ENCODE assay signal across 8 mouse cellular contexts in the genomic region with DNA sequence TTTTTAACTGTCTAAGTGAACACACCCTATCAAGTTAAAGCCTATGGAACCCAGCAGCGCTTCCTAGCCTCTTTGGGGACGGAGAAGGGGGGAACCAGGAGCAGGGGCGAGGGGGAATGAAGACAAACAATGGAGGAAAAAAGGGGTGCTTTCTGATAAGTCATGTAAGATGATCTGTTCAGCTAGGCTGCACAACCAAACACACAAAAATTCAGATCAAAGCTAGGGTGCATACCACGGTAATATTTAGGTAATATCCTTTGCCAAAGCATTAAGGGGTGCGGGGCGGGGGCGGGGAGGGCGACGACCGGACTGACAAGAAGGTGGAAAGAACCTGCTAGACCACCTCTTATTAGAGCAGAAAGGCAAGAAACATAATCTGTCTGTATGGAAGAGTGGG. TPM values are rescaled to one million over a fixed set of nuclear protein-coding genes. Genes with fewer than 3 reads are reported as not detected.
A peak's percentile ranks its signal among the peaks of the same experiment; 100 is the strongest.
DNase-seq lines count a peak whose midpoint lies in the region; ATAC-seq and TF ChIP-seq lines count a peak whose summit lies in the region.

No protein-coding gene starts in this region.

- TF ChIP-seq CTCF in cerebellum, adult 2 months (IDR thresholded peaks at IDR 0.05; ENCODE audit: borderline replicate concordance, insufficient read depth, low read depth, low read length) = no peak
- no peak for TF ChIP-seq CTCF in thymus, adult 2 months (IDR thresholded peaks at IDR 0.05; ENCODE audit: borderline replicate concordance, control insufficient read depth, extremely low read depth, insufficient read depth, low read length, poor library complexity)

- WGBS in cerebellum, adult 2 months = 19% methylated on average over 10 of the region's 10 CpGs
- WGBS in forebrain, embryonic 16.5 days = 6% methylated on average over 10 of the region's 10 CpGs
- 44% methylated on average over 10 of the region's 10 CpGs for WGBS in liver, embryonic 16.5 days (ENCODE audit: insufficient replicate concordance)
- 53% methylated on average over 10 of the region's 10 CpGs for WGBS in thymus, adult 2 months

- H3K9me3 ChIP-seq in forebrain, embryonic 16.5 days (ENCODE audit: control insufficient read depth, low read length) = no peaks in the 10 kb centered on the region
- H3K9me3 ChIP-seq in liver, embryonic 16.5 days (replicated peaks; ENCODE audit: control insufficient read depth, low read length) = no peaks in the 10 kb centered on the region

- peak overlapping the region; percentile 96 for H3K9ac ChIP-seq in forebrain, embryonic 16.5 days (replicated peaks; ENCODE audit: low read depth, low read length)
- H3K9ac ChIP-seq in liver, embryonic 16.5 days (ENCODE audit: low read depth, low read length) = no peak overlapping the region

- DNase-seq in cerebellum, adult 2 months = no peak
- no peak for DNase-seq in cerebellum, postnatal 4 days (ENCODE audit: low spot score in 2 of 2)
- DNase-seq in 416B (ENCODE audit: low read depth) (peak; percentile 37), MN1 (ENCODE audit: low spot score) (no peak)
- no peak for DNase-seq in thymus, adult 2 months

- TF ChIP-seq POLR2A in cerebellum, adult 2 months (IDR thresholded peaks at IDR 0.05; ENCODE audit: borderline replicate concordance, insufficient read depth, low read length) = no peak
- TF ChIP-seq POLR2A in thymus, adult 2 months (IDR thresholded peaks at IDR 0.05; ENCODE audit: control insufficient read depth, extremely low read depth, insufficient read depth, low read length, poor library complexity) = no peak

- H3K4me1 ChIP-seq in cerebellum, adult 2 months (ENCODE audit: control insufficient read depth, insufficient read depth, low read length) = 0 out of 2 replicates have a peak, but pooled peaks cover 2% of the 10 kb centered on the region
- H3K4me1 ChIP-seq in forebrain, embryonic 16.5 days (replicated peaks; ENCODE audit: control insufficient read depth, insufficient read depth, low read length) = peaks cover 14% of the 10 kb centered on the region
- peaks cover 12% of the 10 kb centered on the region for H3K4me1 ChIP-seq in liver, embryonic 16.5 days (ENCODE audit: control insufficient read depth, low read depth, low read length)
- peaks cover 10% of the 10 kb centered on the region for H3K4me1 ChIP-seq in thymus, adult 2 months (replicated peaks; ENCODE audit: control insufficient read depth, insufficient read depth, low read length)

- no peak overlapping the region for H3K27ac ChIP-seq in cerebellum, adult 2 months (ENCODE audit: insufficient read depth, low read length)
- no peak overlapping the region for H3K27ac ChIP-seq in forebrain, embryonic 16.5 days (ENCODE audit: low read length)
- H3K27ac ChIP-seq in liver, embryonic 16.5 days (ENCODE audit: low read length) = no peak overlapping the region
- no peak overlapping the region for H3K27ac ChIP-seq in thymus, adult 2 months (ENCODE audit: control insufficient read depth, insufficient read depth, low read length)

- H3K4me3 ChIP-seq in cerebellum, adult 2 months (replicated peaks; ENCODE audit: insufficient read depth, low read depth, low read length) = peak overlapping the region; percentile 83
- H3K4me3 ChIP-seq in forebrain, embryonic 16.5 days (replicated peaks; ENCODE audit: low read length) = peak overlapping the region; percentile 77
- peak overlapping the region; percentile 86 for H3K4me3 ChIP-seq in liver, embryonic 16.5 days (ENCODE audit: low read depth, low read length)
- H3K4me3 ChIP-seq in thymus, adult 2 months (ENCODE audit: control insufficient read depth, insufficient read depth, low read length) = no peak overlapping the region

- H3K36me3 ChIP-seq in forebrain, embryonic 16.5 days (ENCODE audit: control insufficient read depth, insufficient read depth) = no peaks in the 10 kb centered on the region
- H3K36me3 ChIP-seq in liver, embryonic 16.5 days (ENCODE audit: control insufficient read depth, insufficient read depth) = no peaks in the 10 kb centered on the region
- H3K36me3 ChIP-seq in thymus, adult 2 months (ENCODE audit: control insufficient read depth, insufficient read depth, low read length) = no peaks in the 10 kb centered on the region

- peak overlapping the region; percentile 68 for H3K4me2 ChIP-seq in forebrain, embryonic 16.5 days (ENCODE audit: low read length)
- H3K4me2 ChIP-seq in liver, embryonic 16.5 days (ENCODE audit: low read depth, low read length) = peak overlapping the region; percentile 100

- no peaks in the 10 kb centered on the region for H3K27me3 ChIP-seq in cerebellum, adult 2 months (ENCODE audit: control insufficient read depth, insufficient read depth, low read length)
- no peaks in the 10 kb centered on the region for H3K27me3 ChIP-seq in forebrain, embryonic 16.5 days (replicated peaks; ENCODE audit: control insufficient read depth, insufficient read depth, low read length)
- H3K27me3 ChIP-seq in liver, embryonic 16.5 days (ENCODE audit: control insufficient read depth, insufficient read depth, low read depth, low read length) = no peaks in the 10 kb centered on the region
- peaks cover 6% of the 10 kb centered on the region for H3K27me3 ChIP-seq in thymus, adult 2 months (ENCODE audit: control insufficient read depth, insufficient read depth, low read length)

- no peak for ATAC-seq in forebrain, embryonic 16.5 days
- ATAC-seq in liver, embryonic 16.5 days (ENCODE audit: low read depth) = no peak
- ATAC-seq in monocyte, adult 5-6 weeks (replicated peaks; ENCODE audit: insufficient number of reproducible peaks, low FRiP score, low TSS enrichment, poor library complexity, severe bottlenecking) = no peak

RNA-seq across cellular contexts. Expression of a gene that starts 1.2 kb away (rescaled TPM):
- polyA plus RNA-seq in cerebellum, adult 2 months (2012; rRNA removed) = 14.5 and 14.6 TPM in 2 replicates
- polyA plus RNA-seq in forebrain, embryonic 16.5 days (2015; fragmentation: Nextera tagmentation; extraction: Ambion mirVana) = 22.0 and 26.0 TPM in 2 replicates
- 0.46 and 0.61 TPM in 2 replicates for polyA plus RNA-seq in liver, embryonic 16.5 days (2015; fragmentation: Nextera tagmentation; extraction: Ambion mirVana)
- 1.5 to 7.3 TPM (median 1.8 TPM) in 3 replicates for total RNA-seq in monocyte, adult 5-6 weeks (2017)
- polyA plus RNA-seq in thymus, adult 2 months (2012; rRNA removed) = 2.4 and 2.9 TPM in 2 replicates
